Mouse (Mus musculus) liver, embryonic 11.5 days (tissue): ENCODE data around the gene Snx9. TPM values are rescaled to one million over a fixed set of nuclear protein-coding genes. Genes with fewer than 3 reads are reported as not detected.

Experiments
- ATAC-seq: fragments of 200-750 bp; cut with Nextera tagmentation; replicated peaks from 2 replicates; pipeline ENCODE4 v1.8.0; 2017; ENCODE audit warnings: moderate number of reproducible peaks, mild to moderate bottlenecking, moderate TSS enrichment, moderate library complexity; ENCODE audit not compliant: low FRiP score
- DNase-seq: peaks from one replicate; pipeline ENCODE4 v3.0.0-alpha.2; 2017; ENCODE audit warnings: low spot score
- H3K27ac ChIP-seq: fragments of 300-500 bp; sonication (generic); 2 replicates; pipeline ENCODE4 v1.5.1; 2014; ENCODE audit warnings: mild to moderate bottlenecking, low read depth, low read length, control low read depth
- H3K27me3 ChIP-seq: fragments of 300-500 bp; sonication (generic); replicated peaks from 2 replicates; pipeline ENCODE4 v1.6.1; 2014; ENCODE audit warnings: low read length, mixed read lengths; ENCODE audit not compliant: control insufficient read depth, insufficient read depth
- H3K36me3 ChIP-seq: fragments of 300-500 bp; sonication (generic); 2 replicates; pipeline ENCODE4 v1.6.1; 2014; ENCODE audit warnings: mild to moderate bottlenecking, low read length, moderate library complexity, mixed read lengths; ENCODE audit not compliant: control insufficient read depth, insufficient read depth
- H3K4me1 ChIP-seq: fragments of 300-500 bp; sonication (generic); replicated peaks from 2 replicates; pipeline ENCODE4 v1.6.1; 2014; ENCODE audit warnings: low read length, mixed read lengths; ENCODE audit not compliant: control insufficient read depth, insufficient read depth
- H3K4me2 ChIP-seq: fragments of 300-500 bp; sonication (generic); 2 replicates; pipeline ENCODE4 v1.6.1; 2014; ENCODE audit warnings: mild to moderate bottlenecking, control low read depth, moderate library complexity
- H3K4me3 ChIP-seq: fragments of 300-500 bp; sonication (generic); 2 replicates; pipeline ENCODE4 v1.5.1; 2014; ENCODE audit warnings: low read depth, low read length, control low read depth
- H3K9ac ChIP-seq: fragments of 300-500 bp; sonication (generic); 2 replicates; pipeline ENCODE4 v1.6.1; 2014; ENCODE audit warnings: low read depth, low read length, control low read depth
- H3K9me3 ChIP-seq: fragments of 300-500 bp; sonication (generic); 2 replicates; pipeline ENCODE4 v1.6.1; 2016; ENCODE audit warnings: low read length, inconsistent platforms, mixed read lengths; ENCODE audit not compliant: control insufficient read depth
- WGBS: fragments of 180-500 bp; shearing (Covaris S2); extraction: QIAGEN DNeasy Blood & Tissue Kit; methylation state at CpG from one replicate; pipeline ENCODE4 v1.1.7; 2014; 5-methylcytosine and 5-hydroxymethylcytosine counted together
- polyA plus RNA-seq: library from polyadenylated mRNA; unstranded; fragments of >200 nt; fragmentation: Nextera tagmentation; extraction: Ambion mirVana; gene quantifications from 2 replicates; pipeline ENCODE4 v1.2.1, GENCODE M21; 2014

The Snx9 gene
- polyA plus RNA-seq, 1 experiment from 2014 or later: 31.2 TPM

- H3K27me3 ChIP-seq: peaks cover 4% of the 10 kb centered on the region; the same call in 1 of the 2 replicates
- no peaks in the 10 kb centered on the region for H3K9me3 ChIP-seq
- no peak for ATAC-seq
- WGBS: 30% methylated on average over 16 of the region's 16 CpGs
- H3K27ac ChIP-seq: peak overlapping the region; percentile 20; the same call in 1 of the 2 replicates
- H3K36me3 ChIP-seq: no peaks in the 10 kb centered on the region
- no peak overlapping the region for H3K4me3 ChIP-seq
- peaks cover 31% of the 10 kb centered on the region for H3K4me1 ChIP-seq
- no peak for DNase-seq
- no peak overlapping the region for H3K9ac ChIP-seq
- H3K4me2 ChIP-seq: no peak overlapping the region
These were observed 136.2 kb downstream of the Snx9 start for GRCm38 (mm10) chr17:5977056-5977920.

GRCm38 (mm10) chr17:5977921-5978504, 136.9 kb downstream of the Snx9 start:
- Histone ChIP-seq H3K9ac (no peak overlapping the region), H3K4me1 (peaks cover 31% of the 10 kb centered on the region), H3K36me3 (no peaks in the 10 kb centered on the region), H3K27me3 (peaks cover 4% of the 10 kb centered on the region; the same call in 1 of the 2 replicates), H3K4me3 (no peak overlapping the region), H3K27ac (no peak overlapping the region), H3K4me2 (no peak overlapping the region), H3K9me3 (no peaks in the 10 kb centered on the region)
- ATAC-seq: no peak
- DNase-seq: no peak
- WGBS: 63% methylated on average over 8 of the region's 8 CpGs

- ATAC-seq: no peak
- H3K4me2 ChIP-seq: no peak overlapping the region
- no peak overlapping the region for H3K9ac ChIP-seq
- H3K4me1 ChIP-seq: peaks cover 31% of the 10 kb centered on the region
- H3K36me3 ChIP-seq: no peaks in the 10 kb centered on the region
- no peak overlapping the region for H3K4me3 ChIP-seq
- WGBS: 58% methylated on average over 10 of the region's 10 CpGs
- no peak for DNase-seq
- peaks cover 4% of the 10 kb centered on the region; the same call in 1 of the 2 replicates for H3K27me3 ChIP-seq
- no peak overlapping the region for H3K27ac ChIP-seq
- no peaks in the 10 kb centered on the region for H3K9me3 ChIP-seq
These were observed 137.5 kb downstream of the Snx9 start for GRCm38 (mm10) chr17:5978505-5979077.

GRCm38 (mm10) chr17:5980860-5981259, 139.7 kb downstream of the Snx9 start:
- ATAC-seq: no peak
- Histone ChIP-seq H3K4me3 (no peak overlapping the region), H3K9me3 (no peaks in the 10 kb centered on the region), H3K4me1 (peaks cover 22% of the 10 kb centered on the region), H3K9ac (no peak overlapping the region), H3K4me2 (no peak overlapping the region), H3K27me3 (peaks cover 4% of the 10 kb centered on the region; the same call in 1 of the 2 replicates), H3K27ac (no peak overlapping the region), H3K36me3 (no peaks in the 10 kb centered on the region)
- DNase-seq: no peak
- WGBS: 34% methylated on average over 6 of the region's 6 CpGs

Other genes with a start within 250 kb of the Snx9 start
- 2.2 TPM in 2 replicates for gene Synj2, start 100.0 kb downstream of the Snx9 start, polyA plus RNA-seq
- 4.2 and 4.6 TPM in 2 replicates for gene Serac1, start 238.4 kb downstream of the Snx9 start, polyA plus RNA-seq
- 145 and 152 TPM in 2 replicates for gene Gtf2h5, start 238.5 kb downstream of the Snx9 start, polyA plus RNA-seq